In genomic region chr1:147578239-147578638, GRCm38 (mm10) we compare ENCODE assay signal across 25 mouse cellular contexts.
"Had no signal": no experiment of that assay in that cellular context is flagged by ENCODE, and none has a peak within 500 bp of the region (broad histone marks: within the 10 kb centered on the region; RNA-seq: fewer than 3 reads in every experiment).

No protein-coding gene starts in this region.

- ATAC-seq: forebrain, embryonic 13.5 days; forebrain, embryonic 14.5 days; forebrain, embryonic 15.5 days; forebrain, embryonic 16.5 days; forebrain, postnatal 0 days had no signal

- H3K27ac ChIP-seq: embryonic facial prominence, embryonic 10.5 days; embryonic facial prominence, embryonic 12.5 days; embryonic facial prominence, embryonic 13.5 days; embryonic facial prominence, embryonic 15.5 days; forebrain, embryonic 10.5 days; forebrain, embryonic 12.5 days; forebrain, embryonic 13.5 days; forebrain, embryonic 15.5 days; gastrocnemius, adult 2 months; heart, adult 2 months had no signal

- H3K4me1 ChIP-seq: embryonic facial prominence, embryonic 10.5 days; embryonic facial prominence, embryonic 12.5 days; embryonic facial prominence, embryonic 13.5 days; embryonic facial prominence, embryonic 15.5 days; forebrain, embryonic 10.5 days; forebrain, embryonic 12.5 days; forebrain, embryonic 13.5 days; forebrain, embryonic 15.5 days had no signal

- H3K27me3 ChIP-seq: embryonic facial prominence, embryonic 12.5 days; embryonic facial prominence, embryonic 13.5 days; embryonic facial prominence, embryonic 15.5 days; forebrain, embryonic 12.5 days; forebrain, embryonic 13.5 days; forebrain, embryonic 15.5 days had no signal

- H3K9ac ChIP-seq: embryonic facial prominence, embryonic 12.5 days; embryonic facial prominence, embryonic 13.5 days; embryonic facial prominence, embryonic 15.5 days; forebrain, embryonic 12.5 days; forebrain, embryonic 13.5 days; forebrain, embryonic 15.5 days; forebrain, postnatal 0 days had no signal

- DNase-seq: cerebellum, adult 2 months; cerebellum, adult 8-10 months; cerebellum, adult 9-10 months; cerebellum, adult 9-11 months; cerebellum, postnatal 25 days; cerebellum, postnatal 36 days; embryo, embryonic 11 days; forebrain, postnatal 0 days; gastrocnemius, adult 2 months; gastrocnemius, postnatal 10 days; gastrocnemius, postnatal 14 days; gastrocnemius, postnatal 25 days; gastrocnemius, postnatal 36 days; heart, adult 2 months had no signal

- H3K4me2 ChIP-seq: embryonic facial prominence, embryonic 12.5 days; embryonic facial prominence, embryonic 13.5 days; embryonic facial prominence, embryonic 15.5 days; forebrain, embryonic 12.5 days; forebrain, embryonic 13.5 days; forebrain, embryonic 15.5 days had no signal

- H3K9me3 ChIP-seq: embryonic facial prominence, embryonic 10.5 days; embryonic facial prominence, embryonic 12.5 days; embryonic facial prominence, embryonic 13.5 days; embryonic facial prominence, embryonic 15.5 days; forebrain, embryonic 10.5 days; forebrain, embryonic 12.5 days; forebrain, embryonic 13.5 days; forebrain, embryonic 15.5 days had no signal

- H3K36me3 ChIP-seq: embryonic facial prominence, embryonic 10.5 days; embryonic facial prominence, embryonic 12.5 days; embryonic facial prominence, embryonic 13.5 days; embryonic facial prominence, embryonic 15.5 days; forebrain, embryonic 10.5 days; forebrain, embryonic 12.5 days; forebrain, embryonic 15.5 days had no signal

- H3K4me3 ChIP-seq: embryonic facial prominence, embryonic 10.5 days; embryonic facial prominence, embryonic 12.5 days; embryonic facial prominence, embryonic 13.5 days; embryonic facial prominence, embryonic 15.5 days; erythroblast, embryonic 14.5 days; forebrain, embryonic 10.5 days; forebrain, embryonic 12.5 days; forebrain, embryonic 13.5 days; forebrain, embryonic 15.5 days; gastrocnemius, adult 2 months; heart, adult 2 months had no signal
